Mouse (Mus musculus): ENCODE data around the gene Tmem131.

Gene Tmem131

GRCm38 (mm10) chr1:36943653-36944052 is at the start of gene Tmem131:
TSS of gene Tmem131 (minus strand) at chr1:36943666.
- no peak for DNase-seq

GRCm38 (mm10) chr1:36988561-36988960 is 45.1 kb upstream of the Tmem131 start:
- peak; percentile 55 for DNase-seq

- DNase-seq: no peak
These were observed 44.7 kb upstream of the Tmem131 start for GRCm38 (mm10) chr1:36988161-36988560.

GRCm38 (mm10) chr1:36987172-36988148 is 44.0 kb upstream of the Tmem131 start:
- DNase-seq: peak; percentile 89

GRCm38 (mm10) chr1:36986396-36987160 is 43.1 kb upstream of the Tmem131 start:
- DNase-seq: peak; percentile 75

GRCm38 (mm10) chr1:36985896-36986295 is 42.4 kb upstream of the Tmem131 start:
- DNase-seq: peak; percentile 64

GRCm38 (mm10) chr1:36984406-36984805 is 40.9 kb upstream of the Tmem131 start:
- peak; percentile 76 for DNase-seq

- peak; percentile 66 for DNase-seq
These were observed 40.3 kb upstream of the Tmem131 start for GRCm38 (mm10) chr1:36983754-36984153.

- DNase-seq: peak; percentile 55
These were observed 38.9 kb upstream of the Tmem131 start for GRCm38 (mm10) chr1:36982191-36982961.

GRCm38 (mm10) chr1:36976770-36977169 is 33.3 kb upstream of the Tmem131 start:
- peak; percentile 22 for DNase-seq

GRCm38 (mm10) chr1:36970918-36971617 is 27.6 kb upstream of the Tmem131 start:
- DNase-seq: peak; percentile 45

GRCm38 (mm10) chr1:36965831-36966230 is 22.4 kb upstream of the Tmem131 start:
- DNase-seq: no peak

GRCm38 (mm10) chr1:36962379-36963176 is 19.1 kb upstream of the Tmem131 start:
- no peak for DNase-seq

GRCm38 (mm10) chr1:36960509-36961222 is 17.2 kb upstream of the Tmem131 start:
- peak; percentile 90 for DNase-seq

- DNase-seq: peak; percentile 95
These were observed 6.2 kb upstream of the Tmem131 start for GRCm38 (mm10) chr1:36949591-36950184.

GRCm38 (mm10) chr1:36947448-36947847 is 4.0 kb upstream of the Tmem131 start:
- no peak for DNase-seq

- no peak for DNase-seq
These were observed 3.1 kb downstream of the Tmem131 start for GRCm38 (mm10) chr1:36940381-36940762.

- peak; percentile 100 for DNase-seq
These were observed 3.7 kb downstream of the Tmem131 start for GRCm38 (mm10) chr1:36939506-36940380.

- DNase-seq: no peak
These were observed 4.6 kb downstream of the Tmem131 start for GRCm38 (mm10) chr1:36938801-36939286.

All from heart, adult 11 months (tissue).